Mouse (Mus musculus) lung, embryonic 16.5 days (tissue): Measurements from ENCODE around the gene Psme3. TPM values are rescaled to one million over a fixed set of nuclear protein-coding genes. Genes with fewer than 3 reads are reported as not detected.

Source experiments
- ATAC-seq: fragments of 200-750 bp; cut with Nextera tagmentation; 2 replicates; pipeline ENCODE4 v1.8.0; 2017; ENCODE audit warnings: low read depth, mild to moderate bottlenecking, moderate library complexity
- H3K27ac ChIP-seq: fragments of 300-500 bp; sonication (generic); 2 replicates; pipeline ENCODE4 v1.5.1; 2014; ENCODE audit warnings: mild to moderate bottlenecking, control low read depth, low read length
- H3K27me3 ChIP-seq: fragments of 300-500 bp; sonication (generic); 2 replicates; pipeline ENCODE4 v1.6.1; 2014; ENCODE audit warnings: low read depth, low read length, mixed read lengths; ENCODE audit not compliant: control insufficient read depth, insufficient read depth
- H3K36me3 ChIP-seq: fragments of 300-500 bp; sonication (generic); 2 replicates; pipeline ENCODE4 v1.6.1; 2014; ENCODE audit warnings: low read length; ENCODE audit not compliant: control insufficient read depth, insufficient read depth
- H3K4me1 ChIP-seq: fragments of 300-500 bp; sonication (generic); replicated peaks from 2 replicates; pipeline ENCODE4 v1.6.1; 2014; ENCODE audit warnings: low read length, mixed read lengths; ENCODE audit not compliant: control insufficient read depth, insufficient read depth
- H3K4me2 ChIP-seq: fragments of 300-500 bp; sonication (generic); 2 replicates; pipeline ENCODE4 v1.6.1; 2014; ENCODE audit warnings: low read depth, low read length, control low read depth
- H3K4me3 ChIP-seq: fragments of 300-500 bp; sonication (generic); 2 replicates; pipeline ENCODE4 v1.5.1; 2014; ENCODE audit warnings: mild to moderate bottlenecking, low read length, control low read depth
- H3K9ac ChIP-seq: fragments of 300-500 bp; sonication (generic); 2 replicates; pipeline ENCODE4 v1.6.1; 2014; ENCODE audit warnings: low read length, control low read depth
- H3K9me3 ChIP-seq: fragments of 300-500 bp; sonication (generic); 2 replicates; pipeline ENCODE4 v1.6.1; 2016; ENCODE audit warnings: low read length; ENCODE audit not compliant: control insufficient read depth
- WGBS: fragments of 180-500 bp; shearing (Covaris S2); extraction: QIAGEN DNeasy Blood & Tissue Kit; methylation state at CpG from one replicate; pipeline ENCODE4 v1.1.7; 2014; 5-methylcytosine and 5-hydroxymethylcytosine counted together
- microRNA-seq: library from miRNA; unstranded; fragments of <30 nt; microRNA quantifications from one replicate; pipeline ENCODE4, GENCODE M21; 2016
- polyA plus RNA-seq: library from polyadenylated mRNA; unstranded; fragments of >200 nt; fragmentation: Nextera tagmentation; extraction: Ambion mirVana; gene quantifications from 2 replicates; pipeline ENCODE4 v1.2.1, GENCODE M21; 2015

Gene Psme3
- polyA plus RNA-seq, 1 experiment from 2014 or later = 101 TPM

GRCm38 (mm10) chr11:101357505-101358182 lies 41.6 kb downstream of the Psme3 start:
- Histone ChIP-seq H3K27me3 (no peaks in the 10 kb centered on the region), H3K4me2 (no peak overlapping the region), H3K9me3 (no peaks in the 10 kb centered on the region), H3K36me3 (no peaks in the 10 kb centered on the region), H3K27ac (no peak overlapping the region), H3K9ac (no peak overlapping the region), H3K4me3 (no peak overlapping the region), H3K4me1 (0 out of 2 replicates have a peak, but pooled peaks cover 3% of the 10 kb centered on the region)
- WGBS = 68% methylated on average over 3 of the region's 3 CpGs
- no peak for ATAC-seq

DNA sequence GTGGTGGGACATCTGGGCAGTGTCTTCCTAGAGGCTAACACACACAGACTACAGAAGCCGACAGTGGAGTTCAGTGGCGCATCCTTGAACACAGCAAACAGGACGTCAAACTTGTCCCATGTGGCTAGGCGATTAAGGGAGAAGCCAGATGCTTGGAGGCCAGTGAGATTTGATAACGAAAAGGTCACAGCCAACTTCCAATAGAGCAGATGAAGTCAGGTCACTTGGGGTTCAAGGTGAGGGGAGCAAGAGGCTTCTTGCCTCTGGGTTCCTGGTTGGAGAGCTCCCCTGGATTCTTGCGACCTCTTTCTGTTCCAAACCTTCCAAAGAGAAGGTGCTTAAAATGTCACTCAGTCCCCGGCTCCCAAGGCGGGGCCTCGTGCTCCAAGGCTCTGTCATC lies 43.8 kb downstream of the Psme3 start:
- H3K9ac ChIP-seq = no peak overlapping the region
- H3K36me3 ChIP-seq = no peaks in the 10 kb centered on the region
- ATAC-seq = no peak
- no peak overlapping the region for H3K4me2 ChIP-seq
- H3K27me3 ChIP-seq = no peaks in the 10 kb centered on the region
- H3K4me1 ChIP-seq = 0 out of 2 replicates have a peak, but pooled peaks cover 3% of the 10 kb centered on the region
- WGBS = 54% methylated on average over 9 of the region's 9 CpGs
- H3K4me3 ChIP-seq = no peak overlapping the region
- H3K27ac ChIP-seq = peak overlapping the region; percentile 53; the same call in 1 of the 2 replicates
- H3K9me3 ChIP-seq = no peaks in the 10 kb centered on the region

- WGBS = 21% methylated on average over 3 of the region's 3 CpGs
- 0 out of 2 replicates have a peak overlapping the region, but pooled peaks have one; percentile 0 for H3K27ac ChIP-seq
- H3K36me3 ChIP-seq = no peaks in the 10 kb centered on the region
- no peak overlapping the region for H3K4me3 ChIP-seq
- H3K4me1 ChIP-seq = 0 out of 2 replicates have a peak, but pooled peaks cover 3% of the 10 kb centered on the region
- peak; percentile 23; the same call in 1 of the 2 replicates for ATAC-seq
- H3K9ac ChIP-seq = no peak overlapping the region
- H3K4me2 ChIP-seq = no peak overlapping the region
- no peaks in the 10 kb centered on the region for H3K9me3 ChIP-seq
- no peaks in the 10 kb centered on the region for H3K27me3 ChIP-seq
These were observed 44.7 kb downstream of the Psme3 start for GRCm38 (mm10) chr11:101360651-101361113.

- H3K4me3 ChIP-seq = no peak overlapping the region
- no peak overlapping the region for H3K27ac ChIP-seq
- H3K4me1 ChIP-seq = 0 out of 2 replicates have a peak, but pooled peaks cover 3% of the 10 kb centered on the region
- no peak for ATAC-seq
- no peaks in the 10 kb centered on the region for H3K27me3 ChIP-seq
- H3K9me3 ChIP-seq = no peaks in the 10 kb centered on the region
- no peak overlapping the region for H3K4me2 ChIP-seq
- 31% methylated on average over 5 of the region's 5 CpGs for WGBS
- no peak overlapping the region for H3K9ac ChIP-seq
- H3K36me3 ChIP-seq = no peaks in the 10 kb centered on the region
These were observed 48.5 kb downstream of the Psme3 start for GRCm38 (mm10) chr11:101364531-101364931.

DNA sequence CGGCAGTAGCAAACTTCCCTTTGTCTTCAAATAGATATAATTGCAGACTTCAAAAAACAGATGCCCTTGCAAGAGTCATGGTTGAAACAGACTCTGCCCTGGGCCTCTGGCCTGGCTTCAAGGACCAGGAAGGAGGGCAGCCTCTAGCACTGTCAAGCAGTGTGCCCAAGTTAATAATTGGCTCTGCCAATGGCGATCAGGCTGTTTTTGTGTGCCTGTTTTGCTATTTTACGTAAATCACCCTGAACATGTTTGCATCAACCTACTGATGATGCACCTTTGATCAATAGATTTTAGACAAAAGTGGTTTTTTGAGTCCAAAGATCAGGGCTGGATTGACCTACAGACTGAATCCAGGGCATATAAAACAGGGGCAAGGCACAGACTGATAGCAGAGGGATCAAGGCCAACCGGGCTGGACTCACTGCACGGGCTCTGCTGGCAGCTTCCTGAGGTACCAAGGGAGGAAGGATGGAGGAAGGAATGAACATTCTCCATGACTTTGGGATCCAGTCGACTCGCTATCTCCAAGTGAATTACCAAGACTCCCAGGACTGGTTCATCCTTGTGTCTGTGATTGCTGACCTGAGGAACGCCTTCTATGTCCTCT lies 51.4 kb downstream of the Psme3 start, which contains the start of gene G6pc:
Gene G6pc (plus strand): TSS at position 236 of the 610 bp plus-strand sequence.
- no peaks in the 10 kb centered on the region for H3K36me3 ChIP-seq
- no peaks in the 10 kb centered on the region for H3K9me3 ChIP-seq
- H3K4me1 ChIP-seq = no peaks in the 10 kb centered on the region
- H3K4me2 ChIP-seq = no peak within 1 kb of the TSS
- H3K27me3 ChIP-seq = no peaks in the 10 kb centered on the region
- H3K4me3 ChIP-seq = no peak within 1 kb of the TSS
- no peak within 1 kb of the TSS for H3K27ac ChIP-seq
- no peak within 1 kb of the TSS for H3K9ac ChIP-seq
- ATAC-seq = no peak
- WGBS = 83% methylated on average over 8 of the region's 8 CpGs

GRCm38 (mm10) chr11:101370141-101370540 lies 54.1 kb downstream of the Psme3 start:
- ATAC-seq = no peak
- Histone ChIP-seq H3K36me3 (no peaks in the 10 kb centered on the region), H3K9ac (no peak overlapping the region), H3K27ac (no peak overlapping the region), H3K4me3 (no peak overlapping the region), H3K9me3 (no peaks in the 10 kb centered on the region), H3K4me1 (no peaks in the 10 kb centered on the region), H3K27me3 (no peaks in the 10 kb centered on the region), H3K4me2 (no peak overlapping the region)
- 62% methylated on average over 5 of the region's 5 CpGs for WGBS

Small RNAs within 50 kb of the gene (microRNA-seq; reads per million reads assigned to microRNA genes)
- not detected for gene Gm25593

Other genes starting within 250 kb of the Psme3 start
- 20.6 and 23.1 TPM in 2 replicates for gene Naglu, start 246.2 kb upstream of the Psme3 start, polyA plus RNA-seq
- 0.15 and 0.19 TPM in 2 replicates for gene Hsd17b1, start 237.8 kb upstream of the Psme3 start, polyA plus RNA-seq
- 39.7 and 45.1 TPM in 2 replicates for gene Coasy, start 233.6 kb upstream of the Psme3 start, polyA plus RNA-seq
- gene Mlx, start 228.9 kb upstream of the Psme3 start, polyA plus RNA-seq = 41.3 and 60.3 TPM in 2 replicates
- 29.3 and 32.3 TPM in 2 replicates for gene Psmc3ip, start 220.8 kb upstream of the Psme3 start, polyA plus RNA-seq
- 18.4 and 19.6 TPM in 2 replicates for gene Retreg3, start 196.3 kb upstream of the Psme3 start, polyA plus RNA-seq
- 70.6 and 82.1 TPM in 2 replicates for gene Tubg1, start 196.3 kb upstream of the Psme3 start, polyA plus RNA-seq
- 3.1 TPM in 2 replicates for gene Tubg2, start 160.3 kb upstream of the Psme3 start, polyA plus RNA-seq
- 1.1 and 1.2 TPM in 2 replicates for gene Cntnap1, start 145.7 kb upstream of the Psme3 start, polyA plus RNA-seq
- gene Plekhh3, start 144.9 kb upstream of the Psme3 start, polyA plus RNA-seq = 17.0 and 17.1 TPM in 2 replicates
- 0.23 and 0.35 TPM in 2 replicates for gene Ccr10, start 140.8 kb upstream of the Psme3 start, polyA plus RNA-seq
- gene Ezh1, start 89.8 kb upstream of the Psme3 start, polyA plus RNA-seq = 19.4 and 20.8 TPM in 2 replicates
- gene Ramp2, start 70.2 kb upstream of the Psme3 start, polyA plus RNA-seq = 312 and 337 TPM in 2 replicates
- gene Vps25, start 62.5 kb upstream of the Psme3 start, polyA plus RNA-seq = 132 and 135 TPM in 2 replicates
- gene Wnk4, start 55.6 kb upstream of the Psme3 start, polyA plus RNA-seq = 5.3 and 5.8 TPM in 2 replicates
- 1.9 and 3.2 TPM in 2 replicates for gene Cntd1, start 37.2 kb upstream of the Psme3 start, polyA plus RNA-seq
- 184 and 187 TPM in 2 replicates for gene Coa3, start 37.1 kb upstream of the Psme3 start, polyA plus RNA-seq
- gene Becn1, start 13.9 kb upstream of the Psme3 start, polyA plus RNA-seq = 136 and 151 TPM in 2 replicates
- 0.92 and 1.2 TPM in 2 replicates for gene Aoc2, start 8.8 kb downstream of the Psme3 start, polyA plus RNA-seq
- gene Aoc3, start 14.4 kb downstream of the Psme3 start, polyA plus RNA-seq = 1.9 and 2.2 TPM in 2 replicates
- gene G6pc, start 51.3 kb downstream of the Psme3 start, polyA plus RNA-seq = not detected in 2 replicates
- 63.9 and 67.2 TPM in 2 replicates for gene Aarsd1, start 101.4 kb downstream of the Psme3 start, polyA plus RNA-seq
- gene Gm27029, start 108.6 kb downstream of the Psme3 start, polyA plus RNA-seq = 7.5 and 10.1 TPM in 2 replicates
- 19.9 and 21.0 TPM in 2 replicates for gene Rundc1, start 108.9 kb downstream of the Psme3 start, polyA plus RNA-seq
- gene Ptges3l, start 109.1 kb downstream of the Psme3 start, polyA plus RNA-seq = 12.5 and 13.9 TPM in 2 replicates
- gene Rpl27, start 126.1 kb downstream of the Psme3 start, polyA plus RNA-seq = 273 and 291 TPM in 2 replicates
- gene Ifi35, start 132.2 kb downstream of the Psme3 start, polyA plus RNA-seq = 27.3 and 29.1 TPM in 2 replicates
- gene Rnd2, start 148.8 kb downstream of the Psme3 start, polyA plus RNA-seq = 6.7 and 7.6 TPM in 2 replicates
- gene Vat1, start 150.0 kb downstream of the Psme3 start, polyA plus RNA-seq = 50.2 and 52.0 TPM in 2 replicates
- gene Brca1, start 235.7 kb downstream of the Psme3 start, polyA plus RNA-seq = 13.2 and 14.1 TPM in 2 replicates
- gene Nbr1, start 235.9 kb downstream of the Psme3 start, polyA plus RNA-seq = 77.7 and 87.5 TPM in 2 replicates